Mouse (Mus musculus): ENCODE data around the gene Lrrfip2. TPM values are rescaled to one million over a fixed set of nuclear protein-coding genes. Genes with fewer than 3 reads are reported as not detected.

The Lrrfip2 gene
- polyA plus RNA-seq, 1 experiment from 2014 or later = 37.8 TPM

DNA sequence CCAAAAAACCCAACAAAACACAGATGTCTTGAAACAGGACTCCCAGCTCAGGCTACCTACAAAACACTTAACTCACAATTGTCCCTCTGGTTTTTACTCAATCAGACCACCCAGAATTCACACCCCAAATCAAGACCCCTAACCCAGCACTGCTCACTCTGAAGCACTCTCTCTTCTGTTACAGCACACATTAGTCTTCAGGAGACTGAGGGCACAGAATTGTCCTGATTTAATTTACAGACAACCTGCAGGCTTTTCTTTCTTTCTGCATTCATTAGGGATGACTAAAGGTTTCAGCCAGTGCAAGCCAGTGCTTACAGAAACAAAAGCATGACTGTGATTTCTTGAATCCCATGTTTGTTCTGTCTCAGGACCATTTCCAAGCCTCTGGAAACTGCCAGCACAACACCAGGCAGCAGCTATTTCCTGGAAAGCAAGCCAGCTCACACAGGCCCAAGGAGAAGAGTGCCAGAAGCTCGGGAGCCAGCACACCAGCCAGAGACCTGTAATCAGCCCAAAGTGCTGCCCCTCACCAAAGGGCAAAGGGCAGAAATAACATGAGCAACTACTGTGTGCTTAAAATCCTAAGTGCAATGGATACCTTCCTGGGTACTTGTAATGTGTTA, 143.1 kb downstream of the Lrrfip2 start:
- H3K9ac ChIP-seq (replicated peaks; ENCODE audit: low read length) = no peak overlapping the region
- no peaks in the 10 kb centered on the region for H3K4me1 ChIP-seq (ENCODE audit: insufficient read depth, low read length)
- no peaks in the 10 kb centered on the region for H3K9me3 ChIP-seq (ENCODE audit: low read length)
- no peak overlapping the region for H3K4me2 ChIP-seq (replicated peaks; ENCODE audit: low read depth, low read length)
- H3K36me3 ChIP-seq (ENCODE audit: insufficient read depth, low read length) = peaks cover 67% of the 10 kb centered on the region
- no peaks in the 10 kb centered on the region for H3K27me3 ChIP-seq (ENCODE audit: insufficient read depth, low read length)
- whole genome bisulfite sequencing = 29% methylated on average over 1 of the region's 1 CpGs
- H3K27ac ChIP-seq (ENCODE audit: low read length) = no peak overlapping the region
- ATAC-seq (ENCODE audit: low FRiP score, low TSS enrichment) = no peak
- H3K4me3 ChIP-seq (ENCODE audit: low read length) = no peak overlapping the region

DNA sequence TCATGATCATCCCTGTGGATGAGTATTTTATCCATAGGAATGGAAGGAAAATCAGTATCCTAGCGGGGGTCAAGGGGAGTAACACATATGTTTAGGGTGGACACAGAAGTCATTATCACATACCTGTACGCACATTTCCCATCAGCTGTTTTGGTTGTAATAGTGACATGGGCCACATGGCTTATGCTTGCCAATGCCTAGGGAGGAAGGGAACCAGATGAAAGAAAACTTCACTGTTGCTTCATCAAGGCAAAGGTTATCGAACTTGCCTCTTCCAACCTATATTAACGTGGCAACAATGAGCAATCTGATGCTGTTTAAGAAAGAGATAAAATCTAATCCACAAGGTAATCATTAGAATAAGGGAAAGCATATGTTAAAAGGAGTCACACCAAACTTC, 144.0 kb downstream of the Lrrfip2 start:
- Histone ChIP-seq H3K27ac (ENCODE audit: low read length) (no peak overlapping the region), H3K27me3 (ENCODE audit: insufficient read depth, low read length) (no peaks in the 10 kb centered on the region), H3K9ac (replicated peaks; ENCODE audit: low read length) (no peak overlapping the region), H3K9me3 (ENCODE audit: low read length) (no peaks in the 10 kb centered on the region), H3K4me3 (ENCODE audit: low read length) (no peak overlapping the region), H3K36me3 (ENCODE audit: insufficient read depth, low read length) (peaks cover 65% of the 10 kb centered on the region), H3K4me1 (ENCODE audit: insufficient read depth, low read length) (no peaks in the 10 kb centered on the region), H3K4me2 (replicated peaks; ENCODE audit: low read depth, low read length) (no peak overlapping the region)
- no peak for ATAC-seq (ENCODE audit: low FRiP score, low TSS enrichment)
- WGBS = 90% methylated on average over 4 of the region's 4 CpGs

DNA sequence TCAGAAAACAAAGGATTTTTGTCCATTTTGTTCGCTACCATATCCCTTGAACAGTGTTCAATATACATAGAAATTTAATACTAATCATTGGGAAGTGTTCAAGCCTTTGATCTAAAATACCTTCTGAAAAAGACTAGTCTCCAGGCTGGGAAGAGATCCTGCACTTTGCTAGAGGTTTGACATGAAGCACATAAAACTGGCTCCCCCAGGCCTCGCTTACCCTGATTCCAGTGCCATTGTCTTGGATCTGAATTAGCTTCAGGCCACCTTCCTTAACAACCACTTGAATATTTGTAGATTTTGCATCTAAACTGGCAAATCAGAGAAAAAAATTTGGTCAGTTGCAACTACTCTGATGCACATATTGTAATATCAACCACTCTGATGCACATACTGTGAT, 150.6 kb downstream of the Lrrfip2 start:
- Histone ChIP-seq H3K27me3 (ENCODE audit: insufficient read depth, low read length) (no peaks in the 10 kb centered on the region), H3K9ac (replicated peaks; ENCODE audit: low read length) (no peak overlapping the region), H3K4me1 (ENCODE audit: insufficient read depth, low read length) (peaks cover 11% of the 10 kb centered on the region), H3K36me3 (ENCODE audit: insufficient read depth, low read length) (peaks cover 30% of the 10 kb centered on the region), H3K27ac (ENCODE audit: low read length) (no peak overlapping the region), H3K4me3 (ENCODE audit: low read length) (no peak overlapping the region), H3K9me3 (ENCODE audit: low read length) (no peaks in the 10 kb centered on the region), H3K4me2 (replicated peaks; ENCODE audit: low read depth, low read length) (no peak overlapping the region)
- no peak for ATAC-seq (ENCODE audit: low FRiP score, low TSS enrichment)
- 98% methylated on average over 2 of the region's 2 CpGs for WGBS

DNA sequence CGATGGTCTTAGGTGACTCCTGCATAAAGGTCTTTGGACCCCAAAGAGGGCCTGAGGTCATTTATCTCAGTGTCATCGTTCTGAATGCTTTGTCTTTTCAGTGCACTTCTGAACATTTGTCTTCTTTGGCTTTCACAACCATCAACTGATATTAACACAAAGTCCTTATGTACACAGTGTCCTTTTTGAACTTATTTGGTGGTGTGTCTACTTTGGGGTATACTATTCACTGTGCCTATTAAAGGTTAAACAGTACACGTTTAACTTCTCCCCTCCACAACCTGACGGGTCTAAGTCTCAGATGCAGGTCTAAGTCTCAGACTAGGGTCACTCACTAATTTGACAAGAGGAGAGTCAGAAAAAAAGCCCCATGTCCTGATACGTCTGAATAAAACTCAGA, 153.2 kb downstream of the Lrrfip2 start:
- Histone ChIP-seq H3K4me3 (ENCODE audit: low read length) (peak overlapping the region; percentile 74), H3K4me2 (replicated peaks; ENCODE audit: low read depth, low read length) (peak overlapping the region; percentile 69), H3K9me3 (ENCODE audit: low read length) (no peaks in the 10 kb centered on the region), H3K4me1 (ENCODE audit: insufficient read depth, low read length) (peaks cover 31% of the 10 kb centered on the region), H3K9ac (replicated peaks; ENCODE audit: low read length) (peak overlapping the region; percentile 83), H3K27me3 (ENCODE audit: insufficient read depth, low read length) (no peaks in the 10 kb centered on the region), H3K27ac (ENCODE audit: low read length) (peak overlapping the region; percentile 94), H3K36me3 (ENCODE audit: insufficient read depth, low read length) (peaks cover 11% of the 10 kb centered on the region; the same call in 1 of the 2 replicates)
- ATAC-seq (ENCODE audit: low FRiP score, low TSS enrichment) = no peak
- 13% methylated on average over 5 of the region's 5 CpGs for WGBS

DNA sequence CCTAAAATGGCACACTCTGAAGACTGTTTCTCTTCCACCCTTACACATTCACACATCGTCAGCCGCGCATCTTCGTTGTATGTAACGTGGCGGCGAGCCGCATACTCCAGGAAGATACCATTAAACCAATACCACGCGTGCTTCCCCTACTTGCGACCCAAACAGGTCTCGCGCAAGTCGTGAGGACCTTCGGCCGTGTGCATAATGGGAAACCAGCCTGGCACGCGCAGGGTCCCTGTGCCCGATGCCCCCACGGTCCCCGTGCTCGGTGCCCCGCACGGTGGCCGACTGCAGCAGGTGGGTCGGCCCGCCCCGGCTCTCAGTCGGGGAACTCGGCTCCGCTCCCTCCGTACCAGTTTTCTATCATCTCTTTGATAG, 153.7 kb downstream of the Lrrfip2 start:
- H3K9me3 ChIP-seq (ENCODE audit: low read length) = no peaks in the 10 kb centered on the region
- under 1% methylated on average over 32 of the region's 32 CpGs for WGBS
- peaks cover 36% of the 10 kb centered on the region for H3K4me1 ChIP-seq (ENCODE audit: insufficient read depth, low read length)
- H3K36me3 ChIP-seq (ENCODE audit: insufficient read depth, low read length) = peaks cover 11% of the 10 kb centered on the region; the same call in 1 of the 2 replicates
- H3K27me3 ChIP-seq (ENCODE audit: insufficient read depth, low read length) = no peaks in the 10 kb centered on the region
- H3K4me2 ChIP-seq (replicated peaks; ENCODE audit: low read depth, low read length) = peak overlapping the region; percentile 69
- ATAC-seq (ENCODE audit: low FRiP score, low TSS enrichment) = peak; percentile 70
- H3K9ac ChIP-seq (replicated peaks; ENCODE audit: low read length) = peak overlapping the region; percentile 83
- H3K27ac ChIP-seq (ENCODE audit: low read length) = peak overlapping the region; percentile 94
- peak overlapping the region; percentile 74 for H3K4me3 ChIP-seq (ENCODE audit: low read length)

DNA sequence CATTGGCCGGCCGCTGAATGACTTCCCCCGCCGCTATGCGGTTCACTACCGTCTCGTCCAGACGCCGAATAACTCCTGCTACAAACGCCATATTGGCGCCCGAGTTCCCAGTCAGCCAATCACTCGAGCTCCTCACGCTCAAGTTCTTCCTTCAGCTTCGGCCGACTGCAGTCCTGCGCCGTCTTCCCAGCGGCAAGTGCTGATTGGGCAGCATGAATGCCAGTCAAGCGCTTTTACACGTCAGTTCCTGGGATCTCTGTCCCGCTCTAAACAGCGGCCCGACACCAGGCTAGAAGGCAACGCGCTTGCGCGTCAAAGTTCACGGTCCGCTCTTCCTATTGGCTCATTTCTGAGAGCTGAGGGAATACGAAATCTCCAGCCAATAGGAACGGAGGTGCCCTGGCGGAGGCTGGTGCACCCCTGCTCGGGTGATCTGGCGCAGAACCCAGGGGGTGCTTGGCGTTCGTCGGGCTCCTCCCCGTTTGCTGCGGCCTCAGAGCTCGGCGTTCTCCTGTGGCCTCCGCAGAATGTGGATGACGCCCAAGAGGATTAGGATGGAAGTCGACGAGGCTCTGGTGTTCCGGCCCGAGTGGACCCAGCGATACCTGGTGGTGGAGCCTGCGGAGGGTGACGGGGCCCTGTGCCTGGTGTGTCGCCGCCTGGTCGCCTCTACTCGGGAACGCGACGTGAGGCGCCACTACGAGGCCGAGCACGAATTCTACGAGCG, 154.2 kb downstream of the Lrrfip2 start, which contains the start of the genes Mlh1 and Epm2aip1:
Mlh1 (minus strand) TSS at position 358 of the 727 bp plus-strand sequence.
Epm2aip1 (plus strand) TSS at position 496 of the 727 bp plus-strand sequence.
- Histone ChIP-seq H3K36me3 (ENCODE audit: insufficient read depth, low read length) (peaks cover 10% of the 10 kb centered on the region; the same call in 1 of the 2 replicates), H3K9me3 (ENCODE audit: low read length) (no peaks in the 10 kb centered on the region), H3K4me3 (ENCODE audit: low read length) (peak within 1 kb of the TSS; percentile 74), H3K27ac (ENCODE audit: low read length) (peak within 1 kb of the TSS; percentile 94), H3K4me1 (ENCODE audit: insufficient read depth, low read length) (peaks cover 38% of the 10 kb centered on the region), H3K9ac (replicated peaks; ENCODE audit: low read length) (peak within 1 kb of the TSS; percentile 87), H3K4me2 (replicated peaks; ENCODE audit: low read depth, low read length) (peak within 1 kb of the TSS; percentile 76), H3K27me3 (ENCODE audit: insufficient read depth, low read length) (no peaks in the 10 kb centered on the region)
- WGBS = under 1% methylated on average over 62 of the region's 64 CpGs
- ATAC-seq (ENCODE audit: low FRiP score, low TSS enrichment) = peak; percentile 100

GRCm38 (mm10) chr9:111272356-111272755, 155.0 kb downstream of the Lrrfip2 start:
- H3K36me3 ChIP-seq (ENCODE audit: insufficient read depth, low read length) = peaks cover 7% of the 10 kb centered on the region; the same call in 1 of the 2 replicates
- H3K4me1 ChIP-seq (ENCODE audit: insufficient read depth, low read length) = peaks cover 38% of the 10 kb centered on the region
- H3K9me3 ChIP-seq (ENCODE audit: low read length) = no peaks in the 10 kb centered on the region
- WGBS = 5% methylated on average over 19 of the region's 19 CpGs
- peak overlapping the region; percentile 74 for H3K4me3 ChIP-seq (ENCODE audit: low read length)
- peak overlapping the region; percentile 93 for H3K27ac ChIP-seq (ENCODE audit: low read length)
- peak overlapping the region; percentile 76 for H3K4me2 ChIP-seq (replicated peaks; ENCODE audit: low read depth, low read length)
- peak overlapping the region; percentile 87 for H3K9ac ChIP-seq (replicated peaks; ENCODE audit: low read length)
- no peak for ATAC-seq (ENCODE audit: low FRiP score, low TSS enrichment)
- H3K27me3 ChIP-seq (ENCODE audit: insufficient read depth, low read length) = no peaks in the 10 kb centered on the region

DNA sequence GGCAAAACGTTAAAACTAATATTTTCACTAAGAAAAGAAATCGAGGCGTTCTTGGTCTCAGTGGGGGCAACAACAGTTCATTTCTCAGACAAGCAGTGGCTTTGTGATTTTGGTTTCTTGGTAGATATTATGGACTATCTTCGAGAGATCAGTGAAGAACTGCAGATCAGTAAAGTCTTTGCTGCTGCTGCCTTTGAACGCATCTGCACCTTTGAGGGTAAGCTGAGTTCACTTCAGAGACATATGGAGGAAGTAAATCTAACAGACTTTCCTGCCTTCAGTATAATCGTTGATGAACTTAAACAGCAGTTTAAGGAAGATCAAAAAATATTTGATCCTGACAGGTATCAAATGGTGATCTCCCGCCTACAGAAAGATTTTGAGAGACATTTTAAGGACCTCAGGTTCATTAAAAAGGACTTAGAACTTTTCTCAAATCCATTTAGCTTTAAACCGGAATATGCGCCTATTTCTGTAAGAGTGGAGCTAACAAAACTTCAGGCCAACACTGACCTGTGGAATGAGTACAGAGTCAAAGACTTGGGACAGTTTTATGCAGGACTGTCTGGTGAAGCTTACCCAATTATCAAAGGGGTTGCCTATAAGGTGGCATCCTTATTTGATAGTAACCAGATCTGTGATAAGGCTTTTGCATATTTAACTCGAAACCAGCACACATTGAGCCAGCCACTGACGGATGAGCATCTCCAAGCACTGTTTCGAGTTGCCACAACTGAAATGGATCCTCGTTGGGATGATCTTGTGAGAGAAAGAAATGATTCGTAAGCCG, 155.8 kb downstream of the Lrrfip2 start:
- Histone ChIP-seq H3K9me3 (ENCODE audit: low read length) (no peaks in the 10 kb centered on the region), H3K27me3 (ENCODE audit: insufficient read depth, low read length) (no peaks in the 10 kb centered on the region), H3K4me1 (ENCODE audit: insufficient read depth, low read length) (peaks cover 38% of the 10 kb centered on the region), H3K4me2 (replicated peaks; ENCODE audit: low read depth, low read length) (peak overlapping the region; percentile 76), H3K27ac (ENCODE audit: low read length) (no peak overlapping the region), H3K36me3 (ENCODE audit: insufficient read depth, low read length) (peaks cover 11% of the 10 kb centered on the region; the same call in 1 of the 2 replicates), H3K9ac (replicated peaks; ENCODE audit: low read length) (peak overlapping the region; percentile 87), H3K4me3 (ENCODE audit: low read length) (peak overlapping the region; percentile 74)
- WGBS = 59% methylated on average over 15 of the region's 15 CpGs
- ATAC-seq (ENCODE audit: low FRiP score, low TSS enrichment) = no peak

DNA sequence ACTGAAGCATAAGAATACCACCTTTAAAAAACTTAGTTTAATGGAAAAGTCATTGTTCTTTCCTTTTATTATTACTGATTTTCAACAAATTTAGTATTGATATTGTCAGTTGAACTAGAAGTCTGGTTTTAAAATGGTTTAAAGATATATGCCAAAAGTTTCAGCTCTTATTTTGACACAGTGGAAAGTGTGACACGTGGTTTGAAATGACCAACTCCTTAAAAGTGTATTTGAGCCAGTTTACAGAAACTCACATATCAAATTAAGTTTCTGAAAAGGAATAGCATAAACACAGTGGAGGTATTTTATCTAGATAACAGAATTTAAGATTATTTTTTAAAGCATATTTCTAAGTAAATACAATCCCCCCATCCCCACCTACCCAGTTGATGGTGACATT, 156.6 kb downstream of the Lrrfip2 start:
- H3K36me3 ChIP-seq (ENCODE audit: insufficient read depth, low read length) = peaks cover 17% of the 10 kb centered on the region
- peaks cover 38% of the 10 kb centered on the region for H3K4me1 ChIP-seq (ENCODE audit: insufficient read depth, low read length)
- H3K9me3 ChIP-seq (ENCODE audit: low read length) = no peaks in the 10 kb centered on the region
- no peak overlapping the region for H3K9ac ChIP-seq (replicated peaks; ENCODE audit: low read length)
- 60% methylated on average over 1 of the region's 1 CpGs for WGBS
- no peak overlapping the region for H3K27ac ChIP-seq (ENCODE audit: low read length)
- no peak for ATAC-seq (ENCODE audit: low FRiP score, low TSS enrichment)
- peak overlapping the region; percentile 76 for H3K4me2 ChIP-seq (replicated peaks; ENCODE audit: low read depth, low read length)
- H3K27me3 ChIP-seq (ENCODE audit: insufficient read depth, low read length) = no peaks in the 10 kb centered on the region
- peak overlapping the region; percentile 10; the same call in 1 of the 2 replicates for H3K4me3 ChIP-seq (ENCODE audit: low read length)
